12 mouse cellular contexts compared by ENCODE assay signal in genomic region chr4:131100796-131101156, GRCm38 (mm10).
DNase-seq lines count a peak whose midpoint lies in the region; ATAC-seq and TF ChIP-seq lines count a peak whose summit lies in the region.
"Had no signal": no experiment of that assay in that cellular context is flagged by ENCODE, and none has a peak within 500 bp of the region (broad histone marks: within the 10 kb centered on the region; RNA-seq: fewer than 3 reads in every experiment).

No protein-coding gene starts in this region.

- no peak overlapping the region for H3K27ac ChIP-seq in hindbrain, embryonic 10.5 days
- no peak overlapping the region for H3K27ac ChIP-seq in hindbrain, embryonic 16.5 days (ENCODE audit: low read depth, low read length)
- H3K27ac ChIP-seq in stomach, embryonic 14.5 days (ENCODE audit: low read length): no peak overlapping the region
- H3K27ac ChIP-seq in stomach, postnatal 0 days (replicated peaks): no peak overlapping the region
- H3K27ac ChIP-seq in limb, embryonic 11.5 days (replicated peaks; ENCODE audit: low read depth, low read length): no peak overlapping the region
- H3K27ac ChIP-seq: left cerebral cortex, adult 2 months; liver, embryonic 15.5 days had no signal

- peak overlapping the region; percentile 35 for H3K4me3 ChIP-seq in hindbrain, embryonic 10.5 days
- H3K4me3 ChIP-seq in hindbrain, embryonic 16.5 days (ENCODE audit: low read length): no peak overlapping the region
- no peak overlapping the region for H3K4me3 ChIP-seq in stomach, embryonic 14.5 days (ENCODE audit: low read depth, low read length)
- no peak overlapping the region for H3K4me3 ChIP-seq in stomach, postnatal 0 days (ENCODE audit: low read depth, low read length)
- H3K4me3 ChIP-seq in limb, embryonic 11.5 days (ENCODE audit: low read depth, low read length): no peak overlapping the region
- H3K4me3 ChIP-seq: erythroblast, embryonic 14.5 days; left cerebral cortex, adult 2 months; liver, embryonic 15.5 days had no signal

- peaks cover 31% of the 10 kb centered on the region for H3K4me1 ChIP-seq in hindbrain, embryonic 10.5 days (replicated peaks)
- H3K4me1 ChIP-seq in hindbrain, embryonic 16.5 days (ENCODE audit: control insufficient read depth, insufficient read depth, low read depth, low read length): no peaks in the 10 kb centered on the region
- H3K4me1 ChIP-seq in stomach, embryonic 14.5 days (ENCODE audit: control insufficient read depth, insufficient read depth, low read length): no peaks in the 10 kb centered on the region
- no peaks in the 10 kb centered on the region for H3K4me1 ChIP-seq in stomach, postnatal 0 days (replicated peaks; ENCODE audit: control insufficient read depth, insufficient read depth)
- H3K4me1 ChIP-seq in limb, embryonic 11.5 days (ENCODE audit: control insufficient read depth, insufficient read depth, low read length): 0 out of 2 replicates have a peak, but pooled peaks cover 5% of the 10 kb centered on the region
- H3K4me1 ChIP-seq: liver, embryonic 15.5 days had no signal

- WGBS in hindbrain, embryonic 10.5 days: 17% methylated on average over 13 of the region's 13 CpGs
- WGBS in hindbrain, embryonic 16.5 days: 30% methylated on average over 13 of the region's 13 CpGs
- 17% methylated on average over 13 of the region's 13 CpGs for WGBS in stomach, embryonic 14.5 days
- 15% methylated on average over 13 of the region's 13 CpGs for WGBS in stomach, postnatal 0 days
- 15% methylated on average over 13 of the region's 13 CpGs for WGBS in limb, embryonic 11.5 days

- no peak for TF ChIP-seq EP300 in stomach, postnatal 0 days (optimal IDR thresholded peaks at IDR 0.05)

- no peak overlapping the region for H3K9ac ChIP-seq in hindbrain, embryonic 16.5 days (ENCODE audit: low read depth, low read length)
- H3K9ac ChIP-seq in stomach, embryonic 14.5 days (replicated peaks; ENCODE audit: low read depth, low read length): no peak overlapping the region
- H3K9ac ChIP-seq in stomach, postnatal 0 days (ENCODE audit: low read length): no peak overlapping the region
- no peak overlapping the region for H3K9ac ChIP-seq in limb, embryonic 11.5 days (ENCODE audit: low read length)
- H3K9ac ChIP-seq: liver, embryonic 15.5 days had no signal

- no peak overlapping the region for H3K4me2 ChIP-seq in hindbrain, embryonic 16.5 days (ENCODE audit: low read length)
- H3K4me2 ChIP-seq in stomach, embryonic 14.5 days (replicated peaks; ENCODE audit: low read depth, low read length): 0 out of 2 replicates have a peak overlapping the region, but pooled peaks have one; percentile 10
- H3K4me2 ChIP-seq in stomach, postnatal 0 days (replicated peaks; ENCODE audit: low read depth): no peak overlapping the region
- H3K4me2 ChIP-seq in limb, embryonic 11.5 days (ENCODE audit: low read depth, severe bottlenecking): peak overlapping the region; percentile 32
- H3K4me2 ChIP-seq: liver, embryonic 15.5 days had no signal

- H3K9me3 ChIP-seq in hindbrain, embryonic 10.5 days: no peaks in the 10 kb centered on the region
- no peaks in the 10 kb centered on the region for H3K9me3 ChIP-seq in hindbrain, embryonic 16.5 days (ENCODE audit: control insufficient read depth, low read length)
- H3K9me3 ChIP-seq in stomach, embryonic 14.5 days (ENCODE audit: control insufficient read depth, low read depth, low read length): no peaks in the 10 kb centered on the region
- no peaks in the 10 kb centered on the region for H3K9me3 ChIP-seq in stomach, postnatal 0 days (ENCODE audit: control insufficient read depth, low read length)
- no peaks in the 10 kb centered on the region for H3K9me3 ChIP-seq in limb, embryonic 11.5 days (ENCODE audit: control insufficient read depth, low read length)
- H3K9me3 ChIP-seq: liver, embryonic 15.5 days had no signal

- H3K27me3 ChIP-seq in hindbrain, embryonic 10.5 days (ENCODE audit: insufficient read depth, poor library complexity, severe bottlenecking): peaks cover 7% of the 10 kb centered on the region; the same call in 1 of the 2 replicates
- H3K27me3 ChIP-seq in hindbrain, embryonic 16.5 days (replicated peaks; ENCODE audit: control insufficient read depth, insufficient read depth, low read length): no peaks in the 10 kb centered on the region
- H3K27me3 ChIP-seq in stomach, embryonic 14.5 days (ENCODE audit: control insufficient read depth, insufficient read depth, low read length): no peaks in the 10 kb centered on the region
- no peaks in the 10 kb centered on the region for H3K27me3 ChIP-seq in stomach, postnatal 0 days (ENCODE audit: control insufficient read depth, insufficient read depth, low read length)
- no peaks in the 10 kb centered on the region for H3K27me3 ChIP-seq in limb, embryonic 11.5 days (ENCODE audit: control insufficient read depth, insufficient read depth, low read length)
- H3K27me3 ChIP-seq: liver, embryonic 15.5 days had no signal

- DNase-seq in hindbrain, embryonic 10.5 days (ENCODE audit: low spot score): no peak
- no peak for DNase-seq in stomach, postnatal 0 days (ENCODE audit: low spot score)
- no peak for DNase-seq in limb, embryonic 11.5 days (ENCODE audit: low spot score)
- DNase-seq in yolk sac, embryonic 10.5 days (ENCODE audit: low spot score): no peak
- DNase-seq: gastrocnemius, postnatal 25 days had no signal

- no peak for ATAC-seq in hindbrain, embryonic 16.5 days
- no peak for ATAC-seq in stomach, embryonic 14.5 days (ENCODE audit: insufficient number of reproducible peaks, insufficient read depth, low FRiP score, low read depth)
- no peak for ATAC-seq in stomach, postnatal 0 days (ENCODE audit: low FRiP score, low TSS enrichment)
- ATAC-seq in limb, embryonic 11.5 days (ENCODE audit: insufficient number of reproducible peaks, low FRiP score, low TSS enrichment, low read depth): no peak
- no peak for ATAC-seq in activated CD4-positive, CD25-positive, alpha-beta regulatory T cell, adult 4 months
- no peak for ATAC-seq in frontal cortex, adult (ENCODE audit: low TSS enrichment)

- no peaks in the 10 kb centered on the region for H3K36me3 ChIP-seq in hindbrain, embryonic 10.5 days
- H3K36me3 ChIP-seq in hindbrain, embryonic 16.5 days (ENCODE audit: control insufficient read depth, insufficient read depth, low read length): no peaks in the 10 kb centered on the region
- no peaks in the 10 kb centered on the region for H3K36me3 ChIP-seq in stomach, embryonic 14.5 days (ENCODE audit: control insufficient read depth, insufficient read depth, low read length)
- H3K36me3 ChIP-seq in stomach, postnatal 0 days (ENCODE audit: control insufficient read depth, insufficient read depth, low read length): no peaks in the 10 kb centered on the region
- H3K36me3 ChIP-seq in limb, embryonic 11.5 days (ENCODE audit: control insufficient read depth, insufficient read depth, low read length): no peaks in the 10 kb centered on the region
- H3K36me3 ChIP-seq: liver, embryonic 15.5 days had no signal

- no peak for TF ChIP-seq CTCF in stomach, postnatal 0 days (IDR thresholded peaks at IDR 0.05; ENCODE audit: low read depth)

Comparison
In these comparisons a context has a peak if more than half of its experiments do, and no peak if none do; other contexts are left out.
1. H3K4me2 ChIP-seq: peak in stomach, embryonic 14.5 days (single experiment) and limb, embryonic 11.5 days (single experiment); none in hindbrain, embryonic 16.5 days (single experiment) and stomach, postnatal 0 days (single experiment).